Mouse (Mus musculus): ENCODE measurements around the gene Ces1f.

- TF ChIP-seq CTCF (IDR thresholded peaks at IDR 0.05; ENCODE audit: low read depth, low read length): no peak
- no peak for TF ChIP-seq POLR2A (IDR thresholded peaks at IDR 0.05; ENCODE audit: borderline replicate concordance, low read depth, low read length)
Observed at GRCm38 (mm10) chr8:93273321-93273720, 6.2 kb downstream of the Ces1f start.

Data from bone marrow macrophage, adult 2 months (primary cell).